Mouse (Mus musculus) neural tube, embryonic 11.5 days (tissue): ENCODE measurements around the gene Myl3. TPM values are rescaled to one million over a fixed set of nuclear protein-coding genes. Genes with fewer than 3 reads are reported as not detected.

Source experiments
- ATAC-seq: fragments of 200-750 bp; cut with Nextera tagmentation; 2 replicates; pipeline ENCODE4 v1.8.0; 2017; ENCODE audit warnings: moderate number of reproducible peaks, mild to moderate bottlenecking, moderate TSS enrichment, moderate library complexity; ENCODE audit not compliant: insufficient read depth, low FRiP score, low TSS enrichment
- DNase-seq: peaks from one replicate; pipeline ENCODE4 v3.0.0-alpha.2; 2015; ENCODE audit warnings: low spot score
- H3K27ac ChIP-seq: fragments of 300-500 bp; sonication (generic); 2 replicates; pipeline ENCODE4 v1.5.1; 2014; ENCODE audit warnings: low read depth, mild to moderate bottlenecking, low read length
- H3K27me3 ChIP-seq: fragments of 300-500 bp; sonication (generic); 2 replicates; pipeline ENCODE4 v1.6.1; 2014; ENCODE audit warnings: mild to moderate bottlenecking, low read length, mixed read lengths; ENCODE audit not compliant: control insufficient read depth, insufficient read depth
- H3K36me3 ChIP-seq: fragments of 300-500 bp; sonication (generic); 2 replicates; pipeline ENCODE4 v1.6.1; 2014; ENCODE audit warnings: mild to moderate bottlenecking, low read length, moderate library complexity, mixed read lengths; ENCODE audit not compliant: control insufficient read depth, insufficient read depth
- H3K4me1 ChIP-seq: fragments of 300-500 bp; sonication (generic); 2 replicates; pipeline ENCODE4 v1.6.1; 2014; ENCODE audit warnings: low read length, mixed read lengths; ENCODE audit not compliant: control insufficient read depth, insufficient read depth
- H3K4me2 ChIP-seq: fragments of 300-500 bp; sonication (generic); 2 replicates; pipeline ENCODE4 v1.6.1; 2014; ENCODE audit warnings: low read depth, mild to moderate bottlenecking, moderate library complexity
- H3K4me3 ChIP-seq: fragments of 300-500 bp; sonication (generic); 2 replicates; pipeline ENCODE4 v1.5.1; 2014; ENCODE audit warnings: low read depth, low read length
- H3K9ac ChIP-seq: fragments of 300-500 bp; sonication (generic); 2 replicates; pipeline ENCODE4 v1.6.1; 2014; ENCODE audit warnings: mild to moderate bottlenecking, low read length
- H3K9me3 ChIP-seq: fragments of 300-500 bp; sonication (generic); 2 replicates; pipeline ENCODE4 v1.6.1; 2016; ENCODE audit warnings: low read length; ENCODE audit not compliant: control insufficient read depth
- WGBS: fragments of 180-500 bp; shearing (Covaris S2); extraction: QIAGEN DNeasy Blood & Tissue Kit; methylation state at CpG from one replicate; pipeline ENCODE4 v1.1.7; 2014; 5-methylcytosine and 5-hydroxymethylcytosine counted together
- polyA plus RNA-seq: library from polyadenylated mRNA; unstranded; fragments of >200 nt; fragmentation: Nextera tagmentation; extraction: Ambion mirVana; gene quantifications from 2 replicates; pipeline ENCODE4 v1.2.1, GENCODE M21; 2014

The Myl3 gene
- polyA plus RNA-seq, 1 experiment from 2014 or later, result 5.3 TPM

GRCm38 (mm10) chr9:110734154-110734553, 7.5 kb upstream of the Myl3 start:
- Histone ChIP-seq H3K36me3 (no peaks in the 10 kb centered on the region), H3K9me3 (no peaks in the 10 kb centered on the region), H3K27ac (no peak overlapping the region), H3K4me3 (no peak overlapping the region), H3K27me3 (no peaks in the 10 kb centered on the region), H3K9ac (no peak overlapping the region), H3K4me1 (peaks cover 25% of the 10 kb centered on the region), H3K4me2 (no peak overlapping the region)
- ATAC-seq (no peak), DNase-seq (no peak)
- 73% methylated on average over 7 of the region's 7 CpGs for WGBS

GRCm38 (mm10) chr9:110736362-110736761, 5.3 kb upstream of the Myl3 start:
- DNase-seq, result no peak
- Histone ChIP-seq H3K36me3 (no peaks in the 10 kb centered on the region), H3K27ac (no peak overlapping the region), H3K9ac (no peak overlapping the region; the same call in 1 of the 2 replicates), H3K4me3 (no peak overlapping the region), H3K4me1 (peaks cover 29% of the 10 kb centered on the region), H3K27me3 (no peaks in the 10 kb centered on the region), H3K4me2 (no peak overlapping the region), H3K9me3 (no peaks in the 10 kb centered on the region)
- WGBS, result 41% methylated on average over 9 of the region's 9 CpGs
- no peak for ATAC-seq

DNA sequence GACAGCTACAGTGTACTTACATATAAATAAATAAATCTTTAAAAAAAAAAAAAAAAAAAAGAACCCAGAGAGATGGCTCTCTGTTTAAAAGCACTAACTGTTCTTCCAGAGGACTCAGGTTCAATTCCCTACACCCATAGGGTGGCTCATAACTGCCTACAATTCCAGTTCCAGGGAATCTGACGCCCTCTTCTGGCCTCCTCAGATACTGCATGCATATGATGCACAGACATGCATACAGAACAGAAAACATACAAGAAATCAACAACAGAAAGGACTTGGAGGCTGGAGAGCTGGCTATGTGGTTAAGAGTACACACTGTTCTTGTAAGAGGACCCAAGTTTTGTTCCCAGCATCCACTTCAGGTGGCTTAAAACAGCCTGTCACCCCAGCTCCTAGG, 3.6 kb upstream of the Myl3 start:
- H3K36me3 ChIP-seq, result no peaks in the 10 kb centered on the region
- H3K27me3 ChIP-seq, result no peaks in the 10 kb centered on the region
- no peak overlapping the region for H3K4me2 ChIP-seq
- WGBS, result 24% methylated on average over 1 of the region's 1 CpGs
- H3K4me1 ChIP-seq, result peaks cover 17% of the 10 kb centered on the region
- no peak overlapping the region for H3K4me3 ChIP-seq
- DNase-seq, result no peak
- H3K27ac ChIP-seq, result no peak overlapping the region
- H3K9ac ChIP-seq, result no peak overlapping the region
- no peak for ATAC-seq
- no peaks in the 10 kb centered on the region for H3K9me3 ChIP-seq

DNA sequence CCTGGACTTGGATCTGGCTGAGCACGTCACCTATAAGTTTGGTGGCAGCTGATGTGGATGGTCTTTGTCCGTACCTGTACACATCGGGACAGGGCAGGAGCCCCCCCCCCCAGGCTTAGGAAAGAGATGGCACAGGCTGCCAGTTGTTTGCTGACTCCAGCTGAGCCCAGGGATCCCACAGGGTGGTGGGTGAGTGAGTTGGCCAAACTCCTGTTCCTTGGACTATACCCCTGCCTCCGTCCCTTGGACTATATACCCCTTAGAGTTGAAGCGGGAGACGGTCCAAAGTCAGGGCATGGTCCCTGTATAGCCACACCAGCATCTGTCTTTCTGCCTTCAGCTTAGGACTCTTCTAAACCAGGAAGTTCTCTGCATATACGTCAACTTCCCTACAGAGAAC, 1.7 kb upstream of the Myl3 start:
- no peaks in the 10 kb centered on the region for H3K36me3 ChIP-seq
- DNase-seq (no peak), ATAC-seq (no peak)
- peaks cover 13% of the 10 kb centered on the region for H3K4me1 ChIP-seq
- no peak overlapping the region for H3K27ac ChIP-seq
- WGBS, result 89% methylated on average over 7 of the region's 7 CpGs
- no peaks in the 10 kb centered on the region for H3K27me3 ChIP-seq
- H3K4me3 ChIP-seq, result no peak overlapping the region
- no peak overlapping the region for H3K9ac ChIP-seq
- no peaks in the 10 kb centered on the region for H3K9me3 ChIP-seq
- H3K4me2 ChIP-seq, result no peak overlapping the region

GRCm38 (mm10) chr9:110742295-110742950, 762 bp downstream of the Myl3 start:
- H3K4me1 ChIP-seq, result peaks cover 24% of the 10 kb centered on the region
- peak overlapping the region; percentile 76 for H3K4me3 ChIP-seq
- ATAC-seq, result peak; percentile 72
- H3K27ac ChIP-seq, result peak overlapping the region; percentile 80
- H3K9me3 ChIP-seq, result no peaks in the 10 kb centered on the region
- DNase-seq, result peak; percentile 69
- peak overlapping the region; percentile 82 for H3K9ac ChIP-seq
- no peaks in the 10 kb centered on the region for H3K27me3 ChIP-seq
- peak overlapping the region; percentile 82 for H3K4me2 ChIP-seq
- H3K36me3 ChIP-seq, result no peaks in the 10 kb centered on the region
- under 1% methylated on average over 36 of the region's 71 CpGs for WGBS

DNA sequence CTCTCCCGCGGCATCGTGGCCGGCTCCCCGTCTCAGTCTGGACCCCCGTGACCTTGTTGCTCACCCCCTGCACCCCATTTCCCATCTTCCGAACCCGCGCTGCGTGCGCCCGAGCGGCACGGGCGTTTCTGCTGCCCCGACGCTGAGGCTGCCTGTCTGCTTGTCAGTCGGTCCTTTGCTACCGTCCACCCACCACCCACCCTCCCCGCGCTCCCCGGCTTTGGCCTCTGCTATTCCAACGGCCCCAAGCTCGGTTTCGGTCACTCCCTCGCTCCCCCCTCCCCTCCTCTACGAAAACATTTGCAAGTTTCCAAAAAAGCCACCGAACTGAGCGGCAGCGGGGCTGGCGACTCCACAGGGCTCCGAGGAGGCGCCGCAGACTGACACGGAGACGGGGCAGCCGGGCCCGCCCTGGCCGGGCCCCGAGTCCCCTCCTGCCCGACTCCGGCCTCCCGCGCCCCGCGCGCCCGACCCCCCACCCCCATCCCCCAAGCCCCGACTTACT, 1.3 kb downstream of the Myl3 start:
- Histone ChIP-seq H3K4me3 (peak overlapping the region; percentile 76), H3K4me2 (peak overlapping the region; percentile 82), H3K9me3 (no peaks in the 10 kb centered on the region), H3K4me1 (peaks cover 24% of the 10 kb centered on the region), H3K9ac (peak overlapping the region; percentile 82), H3K36me3 (no peaks in the 10 kb centered on the region), H3K27ac (peak overlapping the region; percentile 80), H3K27me3 (no peaks in the 10 kb centered on the region)
- 1% methylated on average over 49 of the region's 49 CpGs for WGBS
- DNase-seq, result peak; percentile 74
- peak; percentile 33; the same call in 1 of the 2 replicates for ATAC-seq

- Histone ChIP-seq H3K4me2 (peak overlapping the region; percentile 82), H3K36me3 (no peaks in the 10 kb centered on the region), H3K9me3 (no peaks in the 10 kb centered on the region), H3K27ac (peak overlapping the region; percentile 80), H3K4me3 (peak overlapping the region; percentile 76), H3K4me1 (peaks cover 24% of the 10 kb centered on the region), H3K27me3 (no peaks in the 10 kb centered on the region), H3K9ac (peak overlapping the region; percentile 82)
- DNase-seq, result peak; percentile 58
- WGBS, result 2% methylated on average over 59 of the region's 63 CpGs
- peak; percentile 58 for ATAC-seq
Measured at GRCm38 (mm10) chr9:110743456-110744323, 2.0 kb downstream of the Myl3 start.

DNA sequence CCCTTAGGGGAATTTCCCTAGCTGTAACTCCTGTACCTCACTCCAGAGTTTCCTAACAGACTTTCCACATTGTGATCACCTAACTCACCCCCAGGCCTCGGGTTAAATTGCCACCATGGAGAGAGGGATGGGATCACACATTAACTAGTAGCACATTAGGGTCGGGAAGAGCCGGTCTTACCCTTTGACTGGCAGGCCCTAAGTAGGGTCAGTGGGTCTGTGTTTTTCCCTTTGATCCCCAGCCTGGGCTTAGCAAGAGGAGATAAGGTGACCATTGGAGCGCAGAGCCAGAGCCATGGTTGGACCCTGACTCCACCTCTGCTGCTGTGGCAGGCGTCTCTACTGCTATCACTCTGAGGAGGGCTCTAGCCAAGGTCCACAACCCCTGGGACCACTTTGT, 4.1 kb downstream of the Myl3 start:
- WGBS, result 7% methylated on average over 5 of the region's 5 CpGs
- no peaks in the 10 kb centered on the region for H3K36me3 ChIP-seq
- no peak overlapping the region for H3K27ac ChIP-seq
- no peaks in the 10 kb centered on the region for H3K9me3 ChIP-seq
- ATAC-seq, result no peak
- H3K27me3 ChIP-seq, result no peaks in the 10 kb centered on the region
- no peak overlapping the region for H3K4me2 ChIP-seq
- H3K4me3 ChIP-seq, result no peak overlapping the region
- no peak overlapping the region for H3K9ac ChIP-seq
- no peak for DNase-seq
- H3K4me1 ChIP-seq, result peaks cover 24% of the 10 kb centered on the region
